Mouse (Mus musculus): ENCODE results near the gene Slc47a1. TPM values are rescaled to one million over a fixed set of nuclear protein-coding genes. Genes with fewer than 3 reads are reported as not detected.

Slc47a1 gene
- not detected for polyA plus RNA-seq (2017; shearing (Covaris generic))

DNA sequence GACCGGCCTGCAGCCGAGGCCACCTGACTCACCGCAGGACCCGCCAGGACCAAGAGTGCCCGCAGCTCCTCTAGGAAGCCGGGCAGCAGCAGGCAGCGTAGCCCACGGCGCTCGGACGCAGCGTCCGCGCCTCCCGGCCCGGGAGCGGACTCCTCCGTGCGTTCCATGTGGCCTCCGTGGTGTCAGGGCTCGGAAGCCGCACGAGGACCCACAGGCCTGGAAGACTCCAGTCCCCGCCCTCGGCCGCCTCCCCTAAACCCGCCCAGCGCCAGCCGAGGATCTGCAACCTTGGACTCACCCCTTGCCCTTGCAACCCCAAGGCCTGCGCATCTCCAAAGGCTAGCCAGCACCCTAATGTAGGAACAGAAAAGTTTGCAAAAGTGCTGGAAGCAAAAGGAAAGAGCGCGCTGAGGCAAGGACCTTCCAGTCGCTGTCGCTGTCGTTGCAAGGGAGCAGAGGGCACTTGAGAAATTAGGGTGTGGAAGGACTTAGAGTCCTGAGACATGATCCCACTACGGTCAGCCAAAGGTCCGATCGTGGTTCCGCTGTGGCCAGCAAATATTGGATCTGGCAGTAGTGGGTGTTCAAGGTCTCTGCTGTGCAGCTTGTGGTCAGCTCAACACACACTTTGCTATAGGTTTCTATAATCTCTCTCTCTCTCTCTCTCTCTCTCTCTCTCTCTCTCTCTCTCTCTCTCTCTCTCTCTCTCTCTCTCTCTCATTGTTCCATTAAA lies at the start of gene Slc47a1:
Gene Slc47a1 (minus strand): TSS at position 465 of the 733 bp plus-strand sequence.

DNA sequence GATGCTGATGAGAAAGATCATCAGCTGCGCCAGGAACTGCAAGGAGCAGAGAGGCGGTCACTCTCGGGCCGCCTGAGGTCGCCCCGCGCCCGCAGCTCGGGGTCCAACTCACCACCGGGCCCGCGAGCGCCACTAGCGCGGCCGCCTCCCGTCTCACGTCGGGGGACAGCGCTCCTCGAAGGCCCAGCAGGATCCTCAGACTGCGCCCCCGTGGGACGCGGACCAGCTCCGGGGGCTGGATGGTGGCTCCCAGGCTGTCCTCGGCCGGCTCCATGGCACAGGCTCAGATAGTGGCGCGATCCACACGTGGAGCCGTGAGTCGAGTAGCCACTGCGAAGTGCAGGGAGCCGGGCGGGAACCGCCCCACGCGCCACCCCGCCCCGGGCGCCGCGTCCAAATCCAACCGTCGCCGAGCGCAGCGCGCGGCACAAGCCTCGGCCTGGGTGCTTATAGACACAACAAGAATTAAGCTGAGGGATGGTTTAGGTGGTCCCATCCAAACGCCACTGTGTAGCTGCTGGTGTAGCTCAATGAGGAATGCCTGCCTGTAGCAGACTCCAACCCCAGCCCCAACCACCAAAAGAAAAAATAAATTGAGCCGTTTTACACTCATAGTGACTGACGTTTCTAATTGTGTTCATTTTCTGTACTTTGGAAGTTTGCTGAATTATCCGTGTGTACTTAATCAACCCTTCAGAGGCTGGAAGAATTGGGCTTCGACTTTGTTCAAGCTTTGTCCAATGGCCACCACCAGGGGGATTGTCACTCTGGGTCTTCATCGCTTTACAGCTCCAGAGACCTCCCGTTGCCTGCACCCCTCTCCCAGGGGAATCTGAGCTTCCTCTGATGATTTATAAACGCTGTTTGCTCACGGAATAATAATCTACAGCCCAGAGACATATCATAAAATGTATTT lies 35.4 kb downstream of the Slc47a1 start, which contains the start of gene Slc47a2:
Gene Slc47a2 (minus strand): TSS at position 356 of the 916 bp plus-strand sequence.

Other genes starting within 250 kb of the Slc47a1 start
- gene Usp22, start 203.3 kb downstream of the Slc47a1 start, polyA plus RNA-seq (2017; shearing (Covaris generic)) = 13.3 TPM
- gene Aldh3a1, start 170.8 kb downstream of the Slc47a1 start, polyA plus RNA-seq (2017; shearing (Covaris generic)) = not detected
- 53.2 TPM for gene Aldh3a2, start 110.9 kb downstream of the Slc47a1 start, polyA plus RNA-seq (2017; shearing (Covaris generic))
- gene Slc47a2, start 35.5 kb downstream of the Slc47a1 start, polyA plus RNA-seq (2017; shearing (Covaris generic)) = not detected
- gene Rnf112, start 75.8 kb upstream of the Slc47a1 start, polyA plus RNA-seq (2017; shearing (Covaris generic)) = not detected
- not detected for gene Mfap4, start 107.1 kb upstream of the Slc47a1 start, polyA plus RNA-seq (2017; shearing (Covaris generic))
- gene Mapk7, start 116.1 kb upstream of the Slc47a1 start, polyA plus RNA-seq (2017; shearing (Covaris generic)) = 30.8 TPM
- 3.4 TPM for gene B9d1, start 126.8 kb upstream of the Slc47a1 start, polyA plus RNA-seq (2017; shearing (Covaris generic))
- 0.96 TPM for gene Epn2, start 201.3 kb upstream of the Slc47a1 start, polyA plus RNA-seq (2017; shearing (Covaris generic))

Measured in CD4-positive, CD25-positive, alpha-beta regulatory T cell, adult 9 weeks (primary cell).